Mouse (Mus musculus): ENCODE results near the gene Inpp5e. TPM values are rescaled to one million over a fixed set of nuclear protein-coding genes. Genes with fewer than 3 reads are reported as not detected.
A peak's percentile ranks its signal among the peaks of the same experiment; 100 is the strongest.
"Not testable (repeated sequence)": the region's sequence is repeated elsewhere in the genome, so short reads cannot be mapped to it uniquely, and the experiment has no call there.

Gene Inpp5e
- total RNA-seq, 2 experiments from 2014 or later: 13.9 to 16.1 TPM

- no peak for DNase-seq (ENCODE audit: low spot score in 2 of 2)
Measured at GRCm38 (mm10) chr2:26423086-26423485, 14.1 kb upstream of the Inpp5e start.

GRCm38 (mm10) chr2:26421969-26422368, 13.0 kb upstream of the Inpp5e start:
- DNase-seq (ENCODE audit: low spot score in 2 of 2): no peak

GRCm38 (mm10) chr2:26418120-26418519, 9.1 kb upstream of the Inpp5e start:
- DNase-seq (ENCODE audit: low spot score in 2 of 2): no peak

- no peak for DNase-seq (ENCODE audit: low spot score in 2 of 2)
Measured at GRCm38 (mm10) chr2:26417066-26417465, 8.1 kb upstream of the Inpp5e start.

GRCm38 (mm10) chr2:26410931-26411411, 2.0 kb upstream of the Inpp5e start:
- peak in 1 of 2 experiments; percentile 29 for DNase-seq (ENCODE audit: low spot score in 2 of 2)

- no peak for DNase-seq (ENCODE audit: low spot score in 2 of 2)
Measured at GRCm38 (mm10) chr2:26410091-26410490, 1.1 kb upstream of the Inpp5e start.

- DNase-seq (ENCODE audit: low spot score in 2 of 2): no peak
Measured at GRCm38 (mm10) chr2:26409362-26409761, 359 bp upstream of the Inpp5e start.

- no peak for DNase-seq (ENCODE audit: low spot score in 2 of 2)
Measured at GRCm38 (mm10) chr2:26403306-26403705, 5.7 kb downstream of the Inpp5e start.

GRCm38 (mm10) chr2:26402265-26402664, 6.7 kb downstream of the Inpp5e start:
- no peak for DNase-seq (ENCODE audit: low spot score in 2 of 2)

- no peak for DNase-seq (ENCODE audit: low spot score in 2 of 2)
Measured at GRCm38 (mm10) chr2:26401023-26401422, 8.0 kb downstream of the Inpp5e start.

GRCm38 (mm10) chr2:26400296-26400695, 8.7 kb downstream of the Inpp5e start:
- DNase-seq (ENCODE audit: low spot score in 2 of 2): no peak

- DNase-seq (ENCODE audit: low spot score in 2 of 2): no peak
Measured at GRCm38 (mm10) chr2:26399647-26400046, 9.4 kb downstream of the Inpp5e start.

- no peak for DNase-seq (ENCODE audit: low spot score in 2 of 2)
Measured at GRCm38 (mm10) chr2:26398978-26399377, 10.0 kb downstream of the Inpp5e start.

GRCm38 (mm10) chr2:26391617-26392016, 17.4 kb downstream of the Inpp5e start:
- DNase-seq (ENCODE audit: low spot score in 2 of 2): no peak

- DNase-seq (ENCODE audit: low spot score in 2 of 2): no peak
Measured at GRCm38 (mm10) chr2:26390954-26391353, 18.0 kb downstream of the Inpp5e start.

GRCm38 (mm10) chr2:26389154-26389690, 19.8 kb downstream of the Inpp5e start, which contains the start of the genes Entr1 and Pmpca:
Gene Entr1, minus strand, starts transcription at chr2:26389316.
Gene Pmpca, plus strand, starts transcription at chr2:26389339.
- peak; percentile 82 to 88 for DNase-seq (ENCODE audit: low spot score in 2 of 2)

- peak in 1 of 2 experiments; percentile 44 for DNase-seq (ENCODE audit: low spot score in 2 of 2)
Measured at GRCm38 (mm10) chr2:26388682-26389153, 20.3 kb downstream of the Inpp5e start.

GRCm38 (mm10) chr2:26387713-26388112, 21.3 kb downstream of the Inpp5e start:
- DNase-seq (ENCODE audit: low spot score in 2 of 2): no peak

- DNase-seq (ENCODE audit: low spot score in 2 of 2): not testable (repeated sequence)
Measured at GRCm38 (mm10) chr2:26380871-26381270, 28.1 kb downstream of the Inpp5e start.

- peak; percentile 77 for DNase-seq (ENCODE audit: low spot score in 2 of 2)
Measured at GRCm38 (mm10) chr2:26380131-26380771, 28.8 kb downstream of the Inpp5e start, which contains the start of gene Snapc4. Gene Snapc4, minus strand, starts transcription at chr2:26380653.

- DNase-seq (ENCODE audit: low spot score in 2 of 2): no peak
Measured at GRCm38 (mm10) chr2:26372396-26372795, 36.6 kb downstream of the Inpp5e start.

GRCm38 (mm10) chr2:26368572-26368971, 40.4 kb downstream of the Inpp5e start:
- no peak for DNase-seq (ENCODE audit: low spot score in 2 of 2)

Data from adrenal gland, adult 18-20 months (tissue).